Mouse (Mus musculus) heart, adult 18-20 months (tissue): Measurements from ENCODE around the gene Sh2d2a. TPM values are rescaled to one million over a fixed set of nuclear protein-coding genes. Genes with fewer than 3 reads are reported as not detected.
"Not testable (repeated sequence)": the region's sequence is repeated elsewhere in the genome, so short reads cannot be mapped to it uniquely, and the experiment has no call there.

Experiments used
- DNase-seq, 2 experiments: peaks; one replicate each; pipeline ENCODE4 v3.0.0; 2021 to 2022; ENCODE audit warnings: mixed read lengths in 1 of 2
- long read RNA-seq, 2 experiments: library from polyadenylated mRNA; stranded (forward); transcript quantifications; one replicate each; pipeline ENCODE4 v2.0.0; 2021
- total RNA-seq, 2 experiments: library from RNA; stranded (reverse); gene quantifications; 2 replicates each; pipeline ENCODE4 v1.2.3; 2021

Gene Sh2d2a
- 1 to 10 TPM in 1 of 2 experiments, under 1 TPM in 1; 0.17 to 1.2 TPM for total RNA-seq
- long read RNA-seq, experiment 1, full-length matches to known transcripts = 1 of 1 reads
- long read RNA-seq, experiment 1, partial matches to known transcripts = 0 of 1 reads
- long read RNA-seq, experiment 1, other reads (novel, unspliced or antisense) = 0 of 1 reads
- long read RNA-seq, experiment 2 = 0 reads

DNA sequence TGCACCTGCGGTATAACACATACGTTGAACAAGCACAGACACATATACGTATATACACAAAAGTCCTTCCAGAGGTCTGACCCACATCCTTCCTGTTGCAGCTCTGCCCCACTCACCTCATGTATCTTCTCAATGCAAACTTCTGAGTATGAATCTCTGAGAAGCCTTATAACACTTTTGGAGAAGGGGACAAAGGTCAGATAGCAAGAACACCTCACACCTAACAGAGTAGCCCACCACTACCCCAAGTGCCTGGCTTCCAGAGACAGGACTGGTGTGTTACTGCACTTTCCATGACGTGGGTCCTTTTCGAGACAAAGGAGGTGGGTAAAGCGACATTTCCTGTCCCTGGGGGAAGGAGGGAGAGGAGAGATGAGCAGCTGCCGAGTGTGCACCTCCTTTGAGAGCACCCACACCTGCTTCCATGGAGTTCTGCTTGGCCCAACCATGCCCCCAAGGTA, at the start of gene Sh2d2a:
Gene Sh2d2a, plus strand, starts transcription at position 106 of the 461 bp plus-strand sequence.
- no peak for DNase-seq

DNA sequence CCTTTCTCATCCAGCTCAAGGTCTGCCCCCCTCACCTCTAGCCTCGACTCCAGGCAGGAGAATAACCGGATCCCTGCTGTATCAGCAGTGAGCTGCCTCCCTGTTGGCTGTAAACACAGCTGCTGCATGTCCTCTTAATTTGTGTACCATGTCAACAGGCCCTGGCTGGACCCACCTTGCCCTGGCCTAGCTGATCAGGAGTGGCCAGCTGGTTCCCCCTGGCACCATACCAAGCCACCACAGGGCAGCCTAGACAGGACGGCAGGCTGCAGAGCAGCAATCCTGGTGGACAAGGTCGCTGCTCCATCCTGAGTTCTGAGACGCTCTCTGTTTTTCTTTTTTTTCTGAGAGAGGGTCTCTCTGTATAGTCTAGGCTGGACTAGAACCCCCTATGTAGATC, 44.9 kb upstream of the Sh2d2a start:
- DNase-seq = no peak

DNA sequence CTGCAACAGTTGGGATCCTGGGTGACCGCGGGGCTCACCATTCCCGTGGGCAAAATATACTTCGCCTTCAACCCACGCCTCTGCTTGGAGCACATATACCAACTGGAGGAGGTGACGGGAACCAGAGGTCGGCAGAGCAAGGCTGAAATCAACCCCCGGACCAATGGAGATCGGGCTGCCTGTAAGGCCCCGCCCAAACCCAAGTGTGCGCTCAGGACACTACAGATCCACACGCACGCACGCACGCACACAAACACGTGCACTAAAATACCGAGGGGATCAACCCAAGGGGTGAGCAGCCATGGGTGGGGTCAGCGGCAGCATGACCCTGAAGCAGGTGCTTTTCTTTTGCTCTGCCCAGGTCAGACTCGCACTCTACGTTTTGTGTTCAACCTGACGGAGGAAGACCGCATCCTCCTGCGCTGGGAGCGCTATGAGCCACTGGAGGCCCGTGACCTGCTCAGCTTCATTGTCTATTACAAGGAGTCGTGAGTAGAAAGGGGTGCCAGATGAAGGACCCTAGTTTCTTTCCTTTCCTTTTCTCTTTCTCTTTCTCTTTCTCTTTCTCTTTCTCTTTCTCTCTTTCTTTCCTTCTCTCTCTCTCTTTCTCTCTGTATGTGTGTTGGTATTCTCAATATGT, 42.4 kb upstream of the Sh2d2a start:
- DNase-seq = no peak

DNA sequence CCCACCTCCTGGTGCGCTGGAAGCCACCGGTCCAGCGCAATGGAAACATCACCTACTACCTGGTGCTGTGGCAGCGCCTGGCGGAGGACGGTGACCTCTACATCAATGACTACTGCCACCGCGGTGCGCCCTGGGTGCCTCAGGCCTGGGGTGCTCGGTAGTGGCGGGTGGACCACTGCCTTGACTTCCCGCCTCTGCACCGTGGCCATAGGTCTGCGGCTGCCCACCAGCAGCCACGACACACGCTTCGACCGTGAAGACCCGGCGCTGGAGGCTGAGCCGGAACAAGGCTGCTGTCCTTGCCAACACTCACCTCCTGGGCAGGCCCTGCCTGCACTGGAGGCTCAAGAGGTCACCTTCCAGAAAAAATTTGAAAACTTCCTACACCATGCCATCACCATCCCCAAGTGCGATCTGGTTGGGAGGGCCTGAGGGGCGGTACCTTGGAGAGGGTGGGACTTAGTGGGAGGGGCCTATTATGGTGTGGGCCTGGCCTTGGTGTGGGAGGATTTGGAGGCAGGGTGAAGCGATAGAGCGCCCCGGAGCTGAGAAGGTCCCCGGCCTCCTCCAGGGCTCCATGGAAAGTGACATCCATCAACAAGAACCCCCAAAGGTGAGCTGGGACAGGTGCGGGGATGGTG, 37.1 kb upstream of the Sh2d2a start:
- DNase-seq = no peak

DNA sequence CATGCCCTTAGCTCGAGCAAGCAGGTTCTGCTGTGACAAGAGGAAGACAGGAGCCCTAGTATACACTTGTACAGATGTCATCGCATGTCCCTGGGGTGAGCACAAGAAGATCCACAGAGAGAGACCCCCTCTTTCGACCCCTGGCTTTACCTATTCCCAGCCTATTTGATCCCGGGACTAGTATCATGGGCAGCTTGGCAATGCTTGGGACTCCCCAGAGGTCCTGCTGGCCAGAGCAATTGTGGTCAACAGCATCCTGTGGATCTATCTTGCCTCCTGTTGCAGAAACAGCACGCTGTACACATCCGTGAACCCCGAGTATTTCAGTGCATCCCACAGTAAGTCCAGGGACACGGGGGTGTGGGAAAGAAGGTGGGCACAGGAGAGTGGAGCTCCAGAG, 35.3 kb upstream of the Sh2d2a start:
- DNase-seq = no peak

DNA sequence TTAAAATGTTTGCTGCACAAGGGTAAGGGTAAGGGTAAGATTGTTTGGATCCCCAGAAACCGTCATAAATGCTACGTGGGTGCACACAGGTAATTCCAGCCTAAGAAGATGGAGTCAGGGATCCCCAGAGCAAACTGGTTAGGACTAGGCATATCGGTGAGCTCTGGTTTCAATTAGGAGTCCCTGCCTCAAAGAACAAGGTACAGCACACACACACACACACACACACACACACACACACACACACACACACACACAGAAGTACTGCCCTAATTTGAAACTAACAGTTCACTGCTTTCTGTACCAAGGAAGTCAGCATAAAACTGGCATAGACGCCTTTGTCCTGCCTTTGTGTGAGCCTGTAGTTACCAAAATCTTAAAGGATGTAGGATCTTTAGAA, 34.1 kb upstream of the Sh2d2a start:
- DNase-seq = no peak

DNA sequence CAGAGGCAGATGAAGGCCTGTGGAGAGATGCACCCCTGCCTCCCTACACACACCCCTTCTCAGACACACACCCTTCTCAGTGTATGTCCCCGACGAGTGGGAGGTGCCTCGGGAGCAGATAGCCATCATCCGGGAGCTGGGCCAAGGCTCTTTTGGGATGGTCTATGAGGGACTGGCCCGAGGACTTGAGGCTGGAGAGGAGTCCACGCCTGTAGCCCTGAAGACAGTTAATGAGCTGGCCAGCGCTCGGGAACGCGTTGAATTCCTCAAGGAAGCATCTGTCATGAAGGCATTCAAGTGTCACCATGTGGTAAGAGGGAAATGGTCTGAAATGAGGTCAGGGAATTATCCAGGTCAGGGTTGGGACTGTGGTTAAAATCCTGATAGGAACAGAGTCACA, 33.7 kb upstream of the Sh2d2a start:
- peak in 1 of 2 experiments; percentile 26 for DNase-seq

DNA sequence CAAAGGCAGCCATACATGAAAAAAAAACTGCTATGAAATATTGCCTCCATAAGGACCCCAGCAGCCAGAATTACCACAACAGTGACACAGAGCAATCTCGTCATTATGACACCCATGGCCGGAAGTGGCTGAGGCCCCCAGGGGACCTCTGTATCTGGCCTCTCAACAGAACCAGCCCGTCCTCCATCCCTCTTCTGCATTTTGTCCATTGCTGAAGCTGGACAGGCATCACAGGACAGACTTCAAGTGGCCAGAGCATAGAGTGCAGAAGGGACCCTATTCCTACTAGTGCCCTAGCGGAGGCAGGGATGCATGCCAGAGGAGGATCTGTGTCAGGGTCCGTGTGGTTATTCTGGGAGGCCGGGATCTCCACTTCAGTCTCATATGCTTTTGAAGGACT, 30.4 kb upstream of the Sh2d2a start:
- no peak for DNase-seq

DNA sequence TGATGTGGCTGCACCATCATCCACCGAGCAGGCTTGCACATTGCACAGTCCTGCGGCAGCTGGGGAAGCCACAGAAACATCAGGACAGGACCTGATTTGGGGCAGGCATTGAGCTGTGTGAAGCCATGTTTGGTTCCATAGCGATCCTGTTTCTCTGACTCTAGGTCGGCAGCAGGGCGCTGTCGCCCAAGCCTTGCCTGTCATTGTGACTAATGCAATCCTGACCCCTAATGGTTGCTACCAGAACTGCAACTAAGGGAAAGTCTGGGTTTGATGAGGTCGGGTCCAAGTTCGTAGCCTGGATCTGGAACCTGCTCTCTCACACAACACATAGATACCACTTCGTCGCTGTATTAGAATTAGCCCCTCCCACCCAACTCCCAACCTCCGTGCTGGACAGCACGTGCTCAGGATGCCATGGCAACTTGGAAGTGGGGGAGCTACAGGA, 29.9 kb upstream of the Sh2d2a start:
- peak; percentile 69 to 91 for DNase-seq

DNA sequence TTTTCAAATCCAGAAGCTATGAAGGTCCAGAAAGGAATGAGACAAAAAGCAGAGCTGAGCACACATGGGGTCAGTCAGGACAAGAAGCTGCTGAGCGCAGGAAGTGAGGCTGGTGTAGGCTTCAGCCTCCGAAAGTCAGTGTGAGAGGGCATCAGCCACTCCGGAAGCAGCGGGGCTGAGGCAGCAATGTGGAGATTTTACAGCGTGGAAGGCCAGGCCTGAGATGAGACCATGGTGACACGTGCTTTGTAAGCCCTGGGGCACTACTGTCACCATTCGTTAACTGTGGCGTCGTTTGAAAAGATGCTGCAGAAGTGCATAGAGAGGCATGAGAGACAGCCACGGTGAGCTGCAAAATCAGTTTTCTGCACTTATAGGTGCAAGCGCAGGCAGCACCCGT, 28.3 kb upstream of the Sh2d2a start:
- DNase-seq = no peak

DNA sequence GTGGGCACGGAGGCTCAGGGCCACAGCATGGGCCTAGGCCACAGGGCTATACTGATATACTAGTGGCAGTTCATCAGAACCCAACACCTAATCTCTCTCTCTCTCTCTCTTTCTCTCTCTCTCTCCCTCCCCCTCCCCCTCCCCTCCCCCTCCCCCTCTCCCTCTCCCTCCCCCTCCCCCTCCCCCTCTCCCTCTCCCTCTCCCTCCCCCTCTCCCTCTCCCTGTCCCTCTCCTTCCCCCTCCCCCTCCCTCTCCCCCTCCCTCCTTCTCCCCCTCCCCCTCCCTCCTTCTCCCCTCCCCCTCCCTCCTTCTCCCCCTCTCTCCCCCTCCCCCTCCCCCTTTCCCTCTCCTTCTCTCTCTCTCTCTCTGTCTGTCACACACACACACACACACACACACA, 22.3 kb upstream of the Sh2d2a start, which contains the start of gene Pear1:
Gene Pear1, minus strand, starts transcription at position 101 of the 400 bp plus-strand sequence.
- not testable (repeated sequence) for DNase-seq

DNA sequence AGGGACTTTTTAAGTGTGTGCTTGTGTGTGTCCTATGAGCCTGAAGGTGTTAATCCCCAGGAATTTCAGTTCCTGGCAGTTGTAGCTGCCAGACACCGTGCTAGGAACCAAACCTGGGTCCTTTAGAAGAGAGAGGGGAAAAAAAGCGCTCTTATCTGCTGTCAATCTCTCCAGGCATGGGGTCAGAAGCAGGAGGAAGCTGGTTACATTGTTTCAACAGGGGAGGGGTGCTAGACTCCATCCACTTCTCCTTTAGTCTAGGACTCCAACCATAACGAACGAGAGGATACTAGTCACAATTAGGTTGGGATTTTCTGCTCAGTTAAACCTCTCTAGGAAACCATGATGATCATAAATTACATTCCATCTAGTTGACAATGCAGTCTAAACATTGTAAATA, 18.1 kb upstream of the Sh2d2a start:
- DNase-seq = no peak

DNA sequence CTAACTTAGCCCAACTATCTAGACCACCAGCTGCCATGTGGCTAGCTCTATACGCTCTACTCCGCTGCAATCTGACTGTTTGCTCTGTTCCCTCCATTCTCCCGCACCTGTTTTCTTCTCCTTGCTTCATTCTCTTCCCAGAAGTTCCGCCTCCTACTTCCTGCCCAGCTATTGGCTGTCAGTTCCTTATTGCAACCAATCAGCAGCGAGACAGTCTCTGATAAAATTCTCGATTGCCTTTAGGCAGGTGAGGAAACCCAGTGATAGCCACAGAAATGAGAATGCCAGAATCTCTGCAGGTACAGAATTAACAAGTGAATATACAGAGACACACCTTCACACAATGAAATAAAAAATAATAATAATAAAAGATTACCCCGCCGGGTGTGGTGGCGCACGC, 17.5 kb upstream of the Sh2d2a start:
- DNase-seq = no peak

DNA sequence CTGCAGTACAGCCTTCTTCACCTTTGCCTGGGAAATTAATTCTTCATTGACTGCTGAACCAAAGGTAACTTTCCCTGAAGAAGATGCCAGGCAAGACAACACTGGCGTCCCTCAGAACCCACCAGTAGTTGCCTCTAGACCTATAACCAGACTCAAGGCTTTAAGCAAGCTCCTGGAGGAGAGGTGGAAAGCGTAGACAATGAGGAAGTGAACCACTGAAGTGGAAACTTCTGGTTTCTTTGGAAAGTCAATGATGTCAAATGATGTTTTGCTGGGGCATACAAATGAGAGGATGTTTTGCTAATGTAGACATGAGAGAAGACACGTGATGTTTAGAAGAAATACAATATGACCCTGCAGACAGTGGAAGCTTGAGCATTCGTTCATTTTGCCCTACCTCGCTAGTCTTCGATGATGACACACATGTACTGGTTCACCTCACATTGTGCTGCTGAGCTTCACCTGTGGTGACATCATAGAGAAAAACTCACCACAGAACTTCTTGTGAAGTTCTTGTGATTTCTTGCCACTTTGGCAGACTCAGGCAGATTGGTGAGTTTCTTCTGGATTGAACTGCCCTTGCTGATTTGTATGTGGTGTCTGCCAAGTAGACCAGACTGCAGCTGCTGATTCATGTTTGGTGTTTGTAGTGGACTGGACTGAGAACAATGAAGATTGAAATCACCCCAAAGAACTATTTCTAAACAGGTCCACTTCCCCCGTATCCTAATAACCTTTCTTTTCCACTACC, 14.3 kb upstream of the Sh2d2a start:
- DNase-seq = no peak

DNA sequence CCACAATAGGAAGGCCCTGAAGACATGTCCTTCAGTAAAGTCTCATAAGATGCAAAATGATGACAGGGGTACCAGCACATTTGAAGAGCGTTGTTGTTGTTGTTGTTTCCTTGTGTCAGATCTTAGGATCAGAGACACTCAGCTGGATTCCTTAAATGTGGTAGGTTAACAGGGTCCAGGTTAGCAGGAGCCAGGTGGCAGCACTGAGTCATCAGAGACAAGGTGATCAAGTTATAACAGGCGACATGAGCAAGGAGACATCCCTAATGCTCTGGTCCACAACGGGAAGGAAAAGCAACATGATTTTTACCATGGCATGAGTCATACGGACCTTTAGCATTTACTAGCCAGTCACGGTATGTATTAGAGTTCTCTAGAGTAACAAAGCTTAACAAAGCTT, 13.1 kb upstream of the Sh2d2a start:
- no peak for DNase-seq

DNA sequence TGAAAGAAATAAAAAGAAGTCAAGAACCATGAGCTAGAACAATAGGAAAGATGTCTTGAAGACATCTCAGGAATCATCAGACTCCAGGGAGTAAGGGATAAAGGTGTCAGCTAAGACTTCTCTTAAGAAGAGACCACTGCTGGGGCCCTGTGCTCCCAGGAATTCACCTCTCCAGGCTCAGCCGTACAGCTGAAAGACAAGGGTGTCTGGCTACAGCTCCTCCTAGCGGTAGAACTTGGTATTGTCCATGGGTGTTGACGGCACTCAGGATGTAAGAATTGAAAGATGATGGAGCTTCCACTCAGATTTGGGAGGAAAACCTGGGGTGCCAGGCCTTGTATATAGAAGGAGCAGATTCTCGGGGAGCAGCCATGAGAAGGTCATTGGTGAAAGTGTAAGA, 7.9 kb upstream of the Sh2d2a start:
- DNase-seq = peak; percentile 61 to 91

DNA sequence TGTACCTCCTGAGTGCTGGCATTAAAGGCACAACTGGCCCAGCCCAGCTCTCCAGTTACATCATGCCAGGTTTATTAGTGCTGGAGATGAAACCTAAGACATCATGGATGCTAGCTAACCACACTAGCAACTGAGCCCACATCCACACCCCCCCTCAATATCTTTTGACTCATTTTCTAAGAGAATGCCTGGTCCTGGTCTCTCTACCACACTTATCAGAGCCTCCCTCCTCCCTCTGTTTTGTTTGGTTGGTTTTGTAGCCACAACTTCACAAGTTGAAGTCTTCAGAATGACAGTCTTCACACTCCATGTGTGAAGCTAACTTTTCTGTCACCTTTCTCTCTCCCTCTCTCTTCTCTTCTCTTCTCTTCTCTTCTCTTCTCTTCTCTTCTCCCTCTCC, 5.7 kb upstream of the Sh2d2a start:
- no peak for DNase-seq

DNA sequence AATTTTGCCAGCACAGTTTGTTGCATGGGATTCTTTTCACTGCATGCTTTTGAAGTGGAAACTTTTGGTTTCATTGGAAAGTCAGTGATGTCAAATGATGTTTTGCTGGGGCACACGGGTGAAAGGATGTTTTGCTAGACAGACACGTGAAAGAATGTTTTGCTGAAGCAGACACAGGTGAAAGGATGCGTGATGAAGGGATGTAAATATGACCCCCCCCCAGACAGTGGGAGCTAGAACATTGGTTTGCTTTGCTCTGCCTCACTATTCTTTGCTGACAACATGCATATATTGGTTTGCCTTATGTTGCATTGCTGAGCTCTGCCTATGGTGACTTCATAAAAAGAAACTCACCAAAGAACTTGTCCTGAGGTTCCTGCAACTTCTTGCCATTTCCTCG, 1.6 kb upstream of the Sh2d2a start:
- DNase-seq = no peak

DNA sequence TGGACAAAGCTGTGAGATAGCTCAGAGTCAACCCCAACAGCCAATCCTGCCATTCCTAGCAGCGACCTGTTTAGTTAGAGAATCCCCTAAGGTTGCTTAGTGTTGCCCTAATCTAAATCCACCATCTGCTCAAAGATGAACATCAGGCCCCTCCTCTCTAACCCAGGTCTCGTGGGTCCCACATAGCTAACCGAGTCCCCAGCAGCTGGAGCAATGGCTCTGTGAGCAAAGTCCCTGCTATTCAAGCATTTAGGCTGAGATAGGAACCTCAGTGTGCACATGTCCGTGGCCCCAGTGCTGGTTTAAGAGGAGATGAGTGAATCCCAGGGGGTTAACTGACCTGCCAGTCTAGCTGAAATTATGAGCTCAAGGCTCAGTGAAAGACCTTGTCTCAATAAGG, 369 bp upstream of the Sh2d2a start:
- no peak for DNase-seq

DNA sequence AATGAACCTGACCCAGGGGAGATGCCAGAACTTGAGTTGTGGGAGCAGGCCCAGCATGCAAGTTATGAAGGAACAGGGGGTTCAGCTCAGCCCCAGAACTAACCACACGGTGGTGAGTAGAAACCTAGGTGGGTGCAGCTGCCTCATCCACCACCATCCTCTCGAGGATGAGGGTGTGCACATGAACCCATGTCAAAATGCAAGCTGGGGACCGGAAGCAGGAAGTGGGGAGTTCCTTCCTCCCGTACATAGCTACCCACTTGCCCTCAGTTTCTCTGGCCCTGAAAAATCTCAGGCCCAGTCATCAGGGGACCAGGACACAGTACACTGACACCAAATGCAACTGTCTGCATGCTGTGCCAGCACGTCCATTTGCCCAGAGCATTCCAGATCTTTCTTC, 1.1 kb downstream of the Sh2d2a start:
- DNase-seq = no peak

DNA sequence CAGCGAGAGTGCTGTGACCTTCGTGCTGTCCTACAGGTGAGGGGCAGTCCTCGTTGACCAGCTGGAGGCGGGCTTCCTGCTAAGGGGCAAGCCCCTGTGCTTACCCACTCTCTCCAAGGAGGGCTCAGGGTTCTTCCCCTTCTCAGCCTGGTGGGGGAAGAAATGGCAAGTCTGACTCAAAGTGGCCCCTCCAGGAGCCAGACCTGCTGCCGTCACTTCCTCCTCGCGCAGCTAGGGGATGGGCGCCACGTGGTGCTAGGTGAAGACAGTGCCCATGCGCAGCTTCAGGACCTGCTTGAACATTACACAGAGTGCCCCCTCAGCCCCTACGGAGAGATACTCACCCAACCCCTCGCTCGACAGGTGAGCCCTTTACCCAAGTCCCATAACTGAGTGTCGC, 2.6 kb downstream of the Sh2d2a start:
- DNase-seq = no peak

DNA sequence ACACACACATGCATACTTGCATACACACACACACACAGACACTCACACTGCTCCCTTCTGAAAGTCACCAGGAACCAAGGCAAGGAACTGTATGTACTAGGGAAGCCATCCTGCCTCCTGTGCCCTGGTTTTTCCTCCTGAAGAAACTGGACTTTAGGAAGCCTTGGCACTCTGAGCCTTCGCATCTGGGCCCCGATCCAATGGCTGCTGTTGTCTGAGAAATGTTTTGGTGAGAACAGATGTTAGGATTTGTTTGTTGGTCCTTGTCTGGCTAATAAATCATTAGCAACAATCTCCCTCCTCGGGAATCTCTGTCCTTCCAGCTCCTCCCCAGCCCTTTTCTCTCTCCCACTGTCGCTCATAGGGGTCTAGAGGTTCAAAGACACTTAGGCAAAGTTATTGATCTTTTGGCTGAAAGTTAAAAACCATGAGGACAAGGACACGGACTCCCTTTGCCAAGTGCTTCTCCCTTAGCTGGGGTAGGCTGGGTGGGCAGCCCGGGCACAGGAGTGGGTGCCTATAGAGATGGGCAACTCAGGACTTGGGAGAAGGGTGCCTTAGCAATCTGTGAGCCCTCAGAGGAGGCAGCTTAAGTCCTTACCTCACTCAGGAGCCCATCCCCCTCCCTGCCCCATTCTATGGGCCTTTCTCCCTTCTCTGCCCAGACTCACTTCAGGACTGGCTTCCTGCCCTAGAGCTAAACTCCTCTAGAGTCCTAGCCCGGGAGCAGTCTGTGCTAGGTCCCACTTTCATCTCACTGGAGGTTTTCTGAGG, 8.4 kb downstream of the Sh2d2a start:
- DNase-seq = peak; percentile 31 to 52
